Comparison of ENCODE assay signal across 21 mouse cellular contexts in genomic region chr17:43214038-43214437, GRCm38 (mm10). TPM values are rescaled to one million over a fixed set of nuclear protein-coding genes. Genes with fewer than 3 reads are reported as not detected.
"Had no signal": no experiment of that assay in that cellular context is flagged by ENCODE, and none has a peak within 500 bp of the region (broad histone marks: within the 10 kb centered on the region; RNA-seq: fewer than 3 reads in every experiment).

No protein-coding gene starts in this region.

- H3K27ac ChIP-seq: liver, embryonic 13.5 days; liver, embryonic 15.5 days; lung, embryonic 15.5 days; macrophage; midbrain, embryonic 10.5 days; midbrain, embryonic 13.5 days; neural tube, embryonic 12.5 days; stomach, embryonic 15.5 days; stomach, postnatal 0 days had no signal

- DNase-seq: liver, embryonic 13.5 days; liver, postnatal 0 days; lung, adult 2 months; lung, postnatal 14 days; lung, postnatal 36 days; right cerebral cortex, postnatal 14 days; thymus, adult 2 months; thymus, postnatal 25 days had no signal

- H3K4me1 ChIP-seq: liver, embryonic 13.5 days; liver, embryonic 15.5 days; lung, embryonic 15.5 days; midbrain, embryonic 10.5 days; midbrain, embryonic 13.5 days; neural tube, embryonic 12.5 days; stomach, embryonic 15.5 days had no signal

- H3K4me3 ChIP-seq: liver, embryonic 13.5 days; liver, embryonic 15.5 days; lung, embryonic 15.5 days; megakaryocyte, embryonic 14.5 days; midbrain, embryonic 10.5 days; midbrain, embryonic 13.5 days; neural tube, embryonic 12.5 days; stomach, embryonic 15.5 days had no signal

- H3K9ac ChIP-seq: liver, embryonic 13.5 days; liver, embryonic 15.5 days; liver, postnatal 0 days; lung, embryonic 15.5 days; midbrain, embryonic 13.5 days; neural tube, embryonic 12.5 days; stomach, embryonic 15.5 days had no signal

- H3K36me3 ChIP-seq: liver, embryonic 13.5 days; liver, embryonic 15.5 days; lung, embryonic 15.5 days; midbrain, embryonic 10.5 days; midbrain, embryonic 13.5 days; neural tube, embryonic 12.5 days; stomach, embryonic 15.5 days had no signal

- H3K9me3 ChIP-seq: liver, embryonic 13.5 days; liver, embryonic 15.5 days; lung, embryonic 15.5 days; midbrain, embryonic 10.5 days; midbrain, embryonic 13.5 days; neural tube, embryonic 12.5 days; stomach, embryonic 15.5 days had no signal

- ATAC-seq: liver, postnatal 0 days; lung, postnatal 0 days; midbrain, embryonic 13.5 days; midbrain, embryonic 16.5 days had no signal

- H3K4me2 ChIP-seq: liver, embryonic 13.5 days; liver, embryonic 15.5 days; lung, embryonic 15.5 days; midbrain, embryonic 13.5 days; neural tube, embryonic 12.5 days; stomach, embryonic 15.5 days had no signal

- H3K27me3 ChIP-seq: liver, embryonic 13.5 days; liver, embryonic 15.5 days; lung, embryonic 15.5 days; megakaryocyte, embryonic 14.5 days; midbrain, embryonic 13.5 days; neural tube, embryonic 12.5 days; stomach, embryonic 15.5 days had no signal

RNA-seq across cellular contexts. Expression of gene Adgrf1, which starts 56.1 kb away (rescaled TPM):
- polyA plus RNA-seq: lung, adult 2 months; lung, embryonic 15.5 days; lung, postnatal 0 days; midbrain, embryonic 10.5 days; midbrain, embryonic 13.5 days; midbrain, embryonic 16.5 days; neural tube, embryonic 12.5 days; neural tube, embryonic 14.5 days; spleen, adult 2 months had no signal
